Mouse (Mus musculus): ENCODE results near the gene Cd59b.

DNA sequence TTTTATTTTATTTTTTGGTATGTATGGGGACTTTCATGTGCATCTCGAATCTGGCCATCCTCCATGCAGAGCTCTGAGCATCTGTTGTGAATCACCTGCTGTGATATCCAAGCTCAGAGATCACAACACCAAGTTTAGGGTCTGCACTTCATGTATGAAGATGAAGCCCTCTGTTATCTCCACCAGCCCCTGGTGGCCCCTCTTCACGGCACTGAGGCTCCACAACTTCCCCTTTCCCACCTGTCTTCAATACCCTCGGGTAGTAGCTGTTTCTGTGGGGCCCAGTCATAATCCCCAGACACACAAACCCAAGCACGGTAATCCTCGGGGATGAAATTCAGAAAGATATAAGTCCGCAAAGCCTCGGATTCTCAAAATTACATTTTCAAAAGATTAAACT lies 46.6 kb upstream of the Cd59b start:
- TF ChIP-seq MAX (IDR thresholded peaks at IDR 0.05; ENCODE audit: low read length) = no peak
- no peak for TF ChIP-seq CTCF (IDR thresholded peaks at IDR 0.05 in 2 of 3, conservative IDR thresholded peaks at IDR 0.05 in 1 of 3; ENCODE audit: control insufficient read depth in 1 of 3, insufficient read depth in 1 of 3, low read depth in 2 of 3, low read length in 3 of 3, poor library complexity in 1 of 3, severe bottlenecking in 1 of 3)
- no peak for TF ChIP-seq POLR2A (IDR thresholded peaks at IDR 0.05; ENCODE audit: control insufficient read depth in 1 of 2, insufficient read depth in 1 of 2, low read depth in 1 of 2, low read length in 2 of 2, poor library complexity in 1 of 2)
- TF ChIP-seq MAFK (IDR thresholded peaks at IDR 0.05; ENCODE audit: borderline replicate concordance, low read depth, low read length) = no peak
- TF ChIP-seq RCOR1 (IDR thresholded peaks at IDR 0.05; ENCODE audit: low read depth, low read length) = 0 out of 2 replicates have a peak, but pooled peaks have one; percentile 38
- TF ChIP-seq TCF12 (IDR thresholded peaks at IDR 0.05; ENCODE audit: low read depth, low read length) = no peak
- TF ChIP-seq NRF1 (IDR thresholded peaks at IDR 0.05; ENCODE audit: insufficient read depth, low read depth, low read length, poor library complexity, severe bottlenecking) = no peak
- no peak for TF ChIP-seq SIN3A (IDR thresholded peaks at IDR 0.05; ENCODE audit: low read length)
- no peak for TF ChIP-seq MEF2A (IDR thresholded peaks at IDR 0.05; ENCODE audit: extremely low read depth, insufficient replicate concordance, low read depth, low read length, poor library complexity, severe bottlenecking)

Measured in MEL (cell line).